Comparison of ENCODE assay signal across 21 mouse cellular contexts in the genomic region with DNA sequence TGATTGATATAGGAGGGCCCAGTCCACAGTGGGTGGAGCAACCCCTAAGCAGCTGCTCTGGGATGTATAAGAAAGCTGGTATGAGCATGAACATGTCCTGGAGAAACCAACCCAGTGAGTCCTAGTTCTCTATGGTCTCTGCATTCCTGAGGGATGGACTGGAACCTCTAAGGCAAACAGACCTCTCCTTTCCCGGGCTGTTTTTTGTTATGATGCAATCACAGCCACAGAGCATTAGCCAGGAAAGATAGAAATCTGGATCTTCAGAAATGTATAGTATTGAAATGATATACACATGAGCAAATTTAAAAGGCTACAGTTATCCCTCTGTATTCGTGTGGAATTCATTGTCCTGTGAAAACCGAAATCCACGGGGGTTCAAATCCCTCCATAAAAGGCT. TPM values are rescaled to one million over a fixed set of nuclear protein-coding genes. Genes with fewer than 3 reads are reported as not detected.
DNase-seq lines count a peak whose midpoint lies in the region; ATAC-seq and TF ChIP-seq lines count a peak whose summit lies in the region.
"Had no signal": no experiment of that assay in that cellular context is flagged by ENCODE, and none has a peak within 500 bp of the region (broad histone marks: within the 10 kb centered on the region; RNA-seq: fewer than 3 reads in every experiment).

No protein-coding gene starts in this region.

- H3K4me3 ChIP-seq in C2C12 (ENCODE audit: insufficient read depth, poor library complexity, severe bottlenecking), result no peak overlapping the region
- no peak overlapping the region for H3K4me3 ChIP-seq in embryonic fibroblast, embryonic 13.5 days (ENCODE audit: insufficient read depth, low read length)
- H3K4me3 ChIP-seq in midbrain, embryonic 11.5 days (ENCODE audit: low read depth, low read length), result no peak overlapping the region
- H3K4me3 ChIP-seq: embryonic facial prominence, embryonic 13.5 days; embryonic facial prominence, embryonic 15.5 days; forebrain, embryonic 13.5 days; forebrain, embryonic 15.5 days had no signal

- H3K36me3 ChIP-seq in C2C12 (ENCODE audit: control insufficient read depth, insufficient read depth), result no peaks in the 10 kb centered on the region
- H3K36me3 ChIP-seq in midbrain, embryonic 11.5 days (ENCODE audit: control insufficient read depth, insufficient read depth, low read length), result no peaks in the 10 kb centered on the region
- H3K36me3 ChIP-seq: forebrain, embryonic 15.5 days had no signal

- no peak overlapping the region for H3ac ChIP-seq in C2C12 (ENCODE audit: control insufficient read depth, insufficient read length, low read depth)

- H3K4me1 ChIP-seq in embryonic fibroblast, embryonic 13.5 days (ENCODE audit: control insufficient read depth, insufficient read depth, low read length), result 0 out of 2 replicates have a peak, but pooled peaks cover 2% of the 10 kb centered on the region
- peaks cover 18% of the 10 kb centered on the region for H3K4me1 ChIP-seq in midbrain, embryonic 11.5 days (ENCODE audit: control insufficient read depth, insufficient read depth, low read length)
- H3K4me1 ChIP-seq: embryonic facial prominence, embryonic 13.5 days had no signal

- no peak for DNase-seq in midbrain, embryonic 11.5 days (ENCODE audit: low spot score, missing footprints)
- no peak for DNase-seq in Muller cell, postnatal 12 days (ENCODE audit: inconsistent ontology term)
- no peak for DNase-seq in thymus, adult 18-20 months
- DNase-seq: adrenal gland, adult 2 months; adrenal gland, postnatal 10 days; adrenal gland, postnatal 25 days; B cell, adult 2 months; cerebellum, adult 11 months; cerebellum, adult 18-20 months; cerebellum, adult 8-10 months; cerebellum, adult 9-11 months; cerebellum, postnatal 14 days; cerebellum, postnatal 36 days; embryo, embryonic 11 days; forebrain, postnatal 0 days had no signal

- no peak for ATAC-seq in midbrain, embryonic 11.5 days (ENCODE audit: low FRiP score)
- ATAC-seq: forebrain, embryonic 13.5 days; forebrain, embryonic 15.5 days; forebrain, postnatal 0 days had no signal

- no peaks in the 10 kb centered on the region for H3K79me2 ChIP-seq in C2C12 (ENCODE audit: control insufficient read depth, insufficient read depth)

- TF ChIP-seq POLR2A in embryonic fibroblast, embryonic 13.5 days (IDR thresholded peaks at IDR 0.05; ENCODE audit: low read depth, low read length), result no peak

- no peak overlapping the region for H3K4me2 ChIP-seq in midbrain, embryonic 11.5 days
- H3K4me2 ChIP-seq: embryonic facial prominence, embryonic 13.5 days; embryonic facial prominence, embryonic 15.5 days; forebrain, embryonic 13.5 days; forebrain, embryonic 15.5 days had no signal

- no peaks in the 10 kb centered on the region for H3K79me3 ChIP-seq in C2C12 (ENCODE audit: low read depth)

- H3K27me3 ChIP-seq in C2C12 (ENCODE audit: control insufficient read depth, insufficient read depth, insufficient read length), result no peaks in the 10 kb centered on the region
- H3K27me3 ChIP-seq in midbrain, embryonic 11.5 days (ENCODE audit: control insufficient read depth, insufficient read depth, low read length), result no peaks in the 10 kb centered on the region
- H3K27me3 ChIP-seq: embryonic facial prominence, embryonic 13.5 days; embryonic facial prominence, embryonic 15.5 days; forebrain, embryonic 13.5 days; forebrain, embryonic 15.5 days had no signal

- TF ChIP-seq CTCF in C2C12 (IDR thresholded peaks at IDR 0.05; ENCODE audit: control insufficient read depth, insufficient read depth, insufficient read length), result no peak
- TF ChIP-seq CTCF in embryonic fibroblast, embryonic 13.5 days (IDR thresholded peaks at IDR 0.05; ENCODE audit: borderline replicate concordance, insufficient read depth, low read length), result no peak

- no peaks in the 10 kb centered on the region for H3K9me3 ChIP-seq in midbrain, embryonic 11.5 days (ENCODE audit: control insufficient read depth, low read length)
- H3K9me3 ChIP-seq: embryonic facial prominence, embryonic 13.5 days; embryonic facial prominence, embryonic 15.5 days; forebrain, embryonic 13.5 days; forebrain, embryonic 15.5 days had no signal

- 86% methylated on average over 4 of the region's 4 CpGs for WGBS in midbrain, embryonic 11.5 days

- H3K27ac ChIP-seq in embryonic fibroblast, embryonic 13.5 days (ENCODE audit: insufficient read depth, low read length), result peak overlapping the region; percentile 43; the same call in 1 of the 2 replicates
- H3K27ac ChIP-seq in midbrain, embryonic 11.5 days (ENCODE audit: low read depth, low read length), result no peak overlapping the region
- H3K27ac ChIP-seq: embryonic facial prominence, embryonic 13.5 days; embryonic facial prominence, embryonic 15.5 days; forebrain, embryonic 13.5 days; forebrain, embryonic 15.5 days had no signal

- H3K9ac ChIP-seq in midbrain, embryonic 11.5 days (ENCODE audit: low read length), result no peak overlapping the region
- H3K9ac ChIP-seq: embryonic facial prominence, embryonic 13.5 days; embryonic facial prominence, embryonic 15.5 days; forebrain, embryonic 13.5 days; forebrain, embryonic 15.5 days; forebrain, postnatal 0 days had no signal

TF ChIP-seq in C2C12, 6 proteins besides CTCF, POLR2A, EP300 and RAD21:
- no peak for TF ChIP-seq MYOD1 (IDR thresholded peaks at IDR 0.05; ENCODE audit: control insufficient read depth, insufficient read length, low read depth)
- no peak for TF ChIP-seq USF1 (IDR thresholded peaks at IDR 0.05; ENCODE audit: low read depth)
- peak; percentile 71 for TF ChIP-seq CEBPB (IDR thresholded peaks at IDR 0.05; ENCODE audit: low read depth)
- TF ChIP-seq MYOG (IDR thresholded peaks at IDR 0.05; ENCODE audit: control insufficient read depth, extremely low read depth, insufficient read length), result no peak
TF ChIP-seq in C2C12: peak in this region for 1.

RNA-seq across cellular contexts. Expression of a gene that starts 26.3 kb away (rescaled TPM):
- polyA plus RNA-seq in C2C12 (2012; fragmentation: generic; extraction: Trizol), result 0.02 TPM
- polyA plus RNA-seq in embryonic fibroblast, embryonic 13.5 days (2011; ENCODE audit: insufficient read length, low read depth, missing spikeins), result 2.3 and 4.1 TPM in 2 replicates
- polyA plus RNA-seq in midbrain, embryonic 11.5 days (2014; fragmentation: Nextera tagmentation; extraction: Ambion mirVana), result 12.3 and 13.7 TPM in 2 replicates

RNA-seq across cellular contexts. Expression of a gene that starts 26.6 kb away (rescaled TPM):
- polyA plus RNA-seq in C2C12 (2012; fragmentation: generic; extraction: Trizol), result 178 TPM
- polyA plus RNA-seq in embryonic fibroblast, embryonic 13.5 days (2011; ENCODE audit: insufficient read length, low read depth, missing spikeins), result 559 and 769 TPM in 2 replicates
- polyA plus RNA-seq in midbrain, embryonic 11.5 days (2014; fragmentation: Nextera tagmentation; extraction: Ambion mirVana), result 419 and 422 TPM in 2 replicates

RNA-seq across cellular contexts. Expression of a gene that starts 27.0 kb away (rescaled TPM):
- polyA plus RNA-seq in C2C12 (2012; fragmentation: generic; extraction: Trizol), result 12.0 TPM
- 16.5 and 19.5 TPM in 2 replicates for polyA plus RNA-seq in embryonic fibroblast, embryonic 13.5 days (2011; ENCODE audit: insufficient read length, low read depth, missing spikeins)
- polyA plus RNA-seq in midbrain, embryonic 11.5 days (2014; fragmentation: Nextera tagmentation; extraction: Ambion mirVana), result 20.4 and 21.3 TPM in 2 replicates
